Mouse (Mus musculus) right cerebral cortex, adult 2 months (tissue): Measurements from ENCODE around the gene Espn.

Source experiments
- DNase-seq, 2 experiments: peaks; one replicate each; pipeline ENCODE4 v3.0.0; 2021 to 2022; ENCODE audit warnings: low spot score in 2 of 2

Gene Espn

DNA sequence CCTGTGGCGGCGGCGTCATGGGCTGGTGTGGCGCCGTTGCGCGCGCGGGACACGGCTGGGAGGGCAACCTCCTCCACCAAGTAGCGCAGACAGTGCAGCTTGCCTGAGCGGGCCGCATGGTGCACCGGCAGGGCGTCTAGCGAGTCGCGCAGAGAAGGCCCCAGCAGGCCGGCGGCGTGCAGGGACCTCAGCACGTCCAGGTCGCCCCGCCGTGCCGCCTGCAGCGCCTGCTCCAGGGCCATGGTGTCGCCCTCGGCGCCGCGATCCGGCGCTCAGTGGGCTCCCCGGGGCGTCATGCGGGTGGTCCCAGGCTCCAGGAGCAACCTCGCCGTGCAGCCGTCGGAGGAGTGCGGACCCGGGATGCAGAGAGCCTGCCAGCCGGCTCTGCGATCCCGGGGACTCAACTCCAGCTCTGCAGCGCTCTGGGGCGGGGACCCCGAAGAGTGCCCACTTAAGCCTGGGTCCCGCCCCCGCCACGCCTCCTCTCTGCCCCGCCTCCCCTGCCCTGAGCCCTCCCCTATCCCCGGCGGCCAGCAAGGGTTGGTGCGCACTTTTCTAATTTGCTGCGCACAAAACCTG lies at the start of gene Espn:
Espn (minus strand) TSS at position 406 of the 579 bp plus-strand sequence.
- DNase-seq: no peak

DNA sequence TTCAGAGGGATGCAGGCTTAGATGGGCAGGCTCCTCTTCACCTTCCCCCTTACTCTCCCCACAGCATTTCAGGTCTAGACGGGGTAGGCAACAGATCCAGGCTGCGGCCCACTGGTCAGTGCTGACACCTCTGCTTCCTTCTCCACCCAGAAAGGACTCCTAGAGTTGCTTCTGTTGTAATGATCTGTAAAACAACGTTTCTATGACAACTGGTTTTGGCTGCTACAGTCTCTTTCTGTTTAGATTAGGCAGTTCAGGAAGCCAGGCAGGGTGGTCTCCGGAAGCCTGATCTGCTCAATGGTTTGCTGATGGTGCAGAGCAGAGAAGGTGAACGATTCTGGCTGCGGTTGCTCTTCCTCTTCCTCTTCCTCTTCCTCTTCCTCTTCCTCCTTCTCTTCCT lies 49.3 kb upstream of the Espn start:
- DNase-seq: no peak

DNA sequence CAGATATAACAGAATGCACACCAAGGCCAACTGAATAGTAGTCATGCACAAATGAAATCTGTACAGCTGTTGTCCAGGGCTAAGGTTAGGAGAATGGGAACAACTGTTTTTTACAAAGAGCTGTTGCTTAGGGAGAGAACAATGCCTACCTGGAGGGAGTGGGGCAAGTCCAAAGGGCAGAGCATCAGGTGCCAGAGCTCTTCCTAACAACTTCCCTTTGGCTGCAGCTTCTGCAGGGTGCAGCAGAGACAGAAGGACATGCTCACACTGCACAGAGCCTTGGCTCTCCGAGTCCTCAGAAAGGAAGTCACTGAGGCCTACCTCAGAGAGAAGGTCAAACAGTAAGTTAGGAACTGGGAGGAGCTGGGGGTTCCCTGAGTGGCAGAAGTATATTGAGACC lies 47.4 kb upstream of the Espn start:
- no peak for DNase-seq

DNA sequence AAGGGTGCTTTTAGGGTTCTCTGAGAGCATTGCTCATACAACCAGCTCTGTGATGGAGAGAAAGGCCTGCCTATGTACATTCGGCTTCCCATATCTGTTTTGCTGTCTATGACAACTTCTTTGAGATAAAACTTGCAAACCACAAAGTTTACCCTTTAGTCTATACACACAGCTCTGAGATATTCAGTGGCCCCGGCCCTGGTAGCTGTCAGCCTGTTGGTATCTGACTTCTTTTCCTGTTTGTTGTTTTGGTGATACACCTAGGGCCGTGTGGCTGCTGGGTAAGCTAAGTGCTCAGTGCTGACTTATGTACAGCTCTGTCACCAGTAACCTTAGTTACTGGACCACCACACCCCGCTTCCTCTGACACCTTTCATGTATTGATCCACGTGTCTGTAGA lies 45.4 kb upstream of the Espn start:
- DNase-seq: no peak

DNA sequence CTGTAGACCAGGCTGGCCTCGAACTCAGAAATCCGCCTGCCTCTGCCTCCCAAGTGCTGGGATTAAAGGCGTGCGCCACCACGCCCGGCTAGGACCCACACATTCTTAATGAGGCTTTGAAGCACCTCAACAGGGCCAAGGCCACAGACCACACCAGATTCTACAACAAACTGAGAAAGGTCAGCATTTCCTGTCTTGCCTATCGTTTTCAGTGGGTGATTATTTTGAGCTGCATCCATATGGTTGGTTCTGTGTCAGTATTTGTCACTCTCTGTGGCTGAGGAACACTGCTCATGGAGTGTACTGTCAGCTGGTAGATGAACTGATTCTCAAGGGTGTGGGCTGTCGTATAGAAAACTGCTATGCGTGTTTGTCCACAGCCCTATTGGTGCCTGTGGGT lies 44.1 kb upstream of the Espn start:
- no peak for DNase-seq

DNA sequence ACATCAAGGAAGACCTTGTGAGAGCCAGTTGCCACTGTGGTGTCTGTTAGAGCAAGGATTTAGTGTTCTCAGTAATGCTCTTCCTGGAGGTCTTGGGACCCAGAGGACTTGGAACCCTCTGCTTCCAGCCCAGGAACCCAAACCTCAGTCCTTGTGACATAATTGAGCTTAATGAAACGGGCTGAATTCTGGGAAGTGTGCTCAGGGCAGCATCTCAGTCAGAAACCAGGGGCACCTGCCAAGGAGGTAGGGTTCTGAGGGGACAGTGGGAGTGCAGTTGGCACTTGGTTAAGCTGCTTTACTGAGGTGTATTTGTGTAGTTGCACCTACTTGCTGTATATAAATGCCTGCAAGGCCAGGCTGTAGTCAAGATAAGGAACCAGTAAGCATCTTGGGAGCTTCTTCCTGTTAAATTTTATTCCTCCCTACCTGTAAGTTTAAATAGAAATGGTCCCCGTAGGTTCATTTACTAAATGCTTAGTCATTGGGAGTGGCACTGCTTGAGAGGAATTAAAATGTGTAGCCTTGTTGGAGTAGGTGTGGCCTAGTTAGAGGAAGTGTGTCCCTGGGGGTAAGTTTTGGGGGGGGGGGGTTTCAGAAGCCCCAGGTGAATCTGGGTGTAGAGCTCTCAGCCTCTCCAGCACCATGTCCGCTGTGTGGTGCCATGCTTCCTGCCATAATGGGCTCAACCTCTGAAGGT lies 42.5 kb upstream of the Espn start:
- no peak for DNase-seq

DNA sequence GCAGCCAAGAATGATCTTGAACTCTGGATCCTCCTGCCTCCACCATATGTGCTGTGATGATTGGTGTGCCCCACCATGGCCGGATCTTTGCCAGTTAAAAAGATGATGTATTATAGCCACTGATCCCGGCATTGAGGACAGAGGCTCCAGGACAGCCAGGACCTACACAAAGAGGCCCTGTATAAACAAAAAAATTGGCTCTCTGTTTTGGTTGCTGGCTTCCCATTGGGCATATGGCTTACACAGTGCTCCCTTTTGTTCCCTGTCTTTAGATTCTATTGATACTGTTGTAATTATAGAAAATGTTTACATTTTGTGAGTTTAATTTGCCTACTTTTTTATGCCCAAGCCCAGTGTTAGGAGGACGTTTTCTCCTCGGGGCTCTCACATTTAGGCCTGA lies 40.4 kb upstream of the Espn start:
- no peak for DNase-seq

DNA sequence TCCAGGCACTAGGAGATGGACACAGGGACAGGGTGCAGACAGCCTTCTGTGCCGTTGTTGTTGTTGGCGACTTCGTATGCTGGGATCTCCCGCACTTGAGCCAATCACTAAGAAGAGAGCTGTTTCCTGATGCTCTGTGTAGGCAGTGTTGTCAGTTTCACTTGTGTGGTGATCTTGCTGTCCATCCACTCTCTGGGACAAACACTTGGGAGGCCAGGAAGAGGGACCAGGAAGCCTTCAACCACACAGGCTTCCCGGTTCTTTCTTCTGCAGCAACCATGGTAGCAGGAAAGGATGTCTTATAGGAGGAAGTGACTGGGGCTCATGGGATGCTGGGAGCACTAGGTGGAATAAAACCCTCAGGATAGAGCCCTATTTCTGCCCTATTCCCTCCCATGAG lies 38.5 kb upstream of the Espn start:
- DNase-seq: no peak

DNA sequence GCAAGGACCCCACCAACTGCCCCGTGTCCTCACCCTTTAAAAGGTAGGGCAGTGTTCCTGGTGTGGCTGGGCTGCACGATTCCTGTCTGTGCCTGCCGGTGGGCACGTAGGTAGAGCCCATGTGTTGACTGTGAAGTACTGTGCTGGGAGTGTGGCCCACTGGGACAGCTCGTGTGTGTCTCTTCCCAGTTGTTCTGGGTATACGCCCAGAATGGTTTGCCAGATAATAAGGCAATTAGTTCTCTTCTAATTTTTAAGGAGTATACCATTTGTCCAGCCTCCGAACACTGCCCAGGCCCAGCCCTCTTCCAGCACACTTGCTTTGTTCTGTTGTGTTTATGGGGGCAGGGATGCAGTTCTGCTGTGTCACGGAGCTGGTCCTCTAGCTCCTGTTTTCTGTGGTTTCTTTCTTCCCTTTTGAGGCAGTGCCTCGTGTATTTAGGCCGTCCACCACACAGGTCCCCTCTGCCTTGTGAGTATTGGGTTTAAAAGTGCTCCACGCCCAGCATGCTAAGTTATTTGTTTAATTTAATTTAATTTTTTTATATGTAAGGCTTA lies 38.0 kb upstream of the Espn start:
- DNase-seq: no peak

DNA sequence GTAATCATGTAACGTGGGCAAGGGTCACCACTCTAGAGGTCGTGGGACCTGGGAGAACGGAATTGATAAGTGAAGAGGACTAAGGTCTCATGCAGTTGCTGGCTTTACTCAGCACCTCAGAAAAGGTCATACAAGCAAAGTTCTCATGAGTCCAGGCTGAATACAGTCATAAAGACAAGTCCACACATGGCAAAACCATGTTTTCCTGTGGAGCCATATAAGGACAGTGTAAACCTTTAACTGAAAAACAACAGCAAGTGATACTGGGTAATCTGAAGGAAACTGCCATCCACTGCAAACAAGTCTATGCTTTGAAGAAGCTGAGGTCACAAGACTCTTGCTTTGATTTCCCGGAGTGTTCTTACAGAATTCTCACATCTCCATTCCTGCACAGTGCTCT lies 37.5 kb upstream of the Espn start:
- DNase-seq: no peak

DNA sequence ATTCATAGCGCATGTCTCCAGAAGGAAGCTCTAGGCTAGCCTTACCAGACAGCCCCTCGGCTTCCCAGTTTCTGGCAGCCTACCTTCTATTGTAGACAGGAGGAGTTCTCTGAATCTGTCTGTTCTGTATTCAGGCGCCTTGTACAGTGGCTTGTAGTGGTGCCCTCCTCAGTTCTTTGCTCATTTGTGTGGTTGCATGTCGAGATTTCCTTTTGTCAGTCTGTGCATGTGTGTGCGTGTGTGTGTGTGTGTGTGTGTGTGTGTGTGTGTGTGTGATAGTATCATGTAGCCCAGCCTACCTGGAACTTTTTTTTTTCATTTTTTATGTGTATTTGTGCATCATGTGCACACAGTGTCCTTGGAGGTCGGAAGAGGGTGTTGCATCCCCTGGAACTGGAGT lies 36.9 kb upstream of the Espn start:
- DNase-seq: no peak

DNA sequence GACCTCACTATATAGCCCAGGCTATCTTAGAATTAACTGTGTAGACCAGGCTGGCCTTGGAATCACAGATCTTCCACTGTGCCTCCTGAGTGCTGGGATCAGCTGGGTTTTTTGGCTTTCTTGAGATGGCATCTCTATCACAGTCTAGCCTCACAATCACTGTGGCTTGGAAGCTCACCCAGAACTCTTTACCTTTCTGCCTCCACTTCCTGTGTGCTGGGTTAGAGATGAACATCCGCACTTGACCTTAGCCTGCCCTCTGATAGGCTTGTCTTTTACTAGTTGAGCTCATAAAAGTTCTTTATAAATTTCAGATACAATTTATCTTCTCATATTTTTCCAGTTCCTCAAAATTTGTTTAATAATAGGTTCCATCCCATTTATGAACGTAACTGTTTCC lies 36.5 kb upstream of the Espn start:
- no peak for DNase-seq

DNA sequence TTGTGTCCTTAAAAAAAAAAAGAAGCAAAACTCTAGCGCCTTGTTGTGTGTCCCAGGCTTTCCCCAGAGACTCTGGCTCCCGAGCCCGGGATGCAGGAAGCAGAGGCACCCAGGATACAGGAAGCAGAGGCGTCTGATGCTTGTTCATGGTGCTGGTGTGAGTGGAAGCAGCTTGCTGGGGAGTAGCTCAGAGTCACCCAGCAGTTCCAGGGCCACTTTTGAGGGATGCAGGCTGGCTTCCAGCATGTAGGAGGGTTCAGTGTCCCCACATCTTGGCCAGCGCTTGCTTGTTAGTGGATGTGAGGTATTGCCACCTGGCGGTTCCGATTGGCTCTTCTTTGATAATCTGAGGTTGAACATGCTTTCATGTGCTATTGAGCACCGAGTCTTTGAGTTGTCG lies 35.0 kb upstream of the Espn start:
- no peak for DNase-seq

DNA sequence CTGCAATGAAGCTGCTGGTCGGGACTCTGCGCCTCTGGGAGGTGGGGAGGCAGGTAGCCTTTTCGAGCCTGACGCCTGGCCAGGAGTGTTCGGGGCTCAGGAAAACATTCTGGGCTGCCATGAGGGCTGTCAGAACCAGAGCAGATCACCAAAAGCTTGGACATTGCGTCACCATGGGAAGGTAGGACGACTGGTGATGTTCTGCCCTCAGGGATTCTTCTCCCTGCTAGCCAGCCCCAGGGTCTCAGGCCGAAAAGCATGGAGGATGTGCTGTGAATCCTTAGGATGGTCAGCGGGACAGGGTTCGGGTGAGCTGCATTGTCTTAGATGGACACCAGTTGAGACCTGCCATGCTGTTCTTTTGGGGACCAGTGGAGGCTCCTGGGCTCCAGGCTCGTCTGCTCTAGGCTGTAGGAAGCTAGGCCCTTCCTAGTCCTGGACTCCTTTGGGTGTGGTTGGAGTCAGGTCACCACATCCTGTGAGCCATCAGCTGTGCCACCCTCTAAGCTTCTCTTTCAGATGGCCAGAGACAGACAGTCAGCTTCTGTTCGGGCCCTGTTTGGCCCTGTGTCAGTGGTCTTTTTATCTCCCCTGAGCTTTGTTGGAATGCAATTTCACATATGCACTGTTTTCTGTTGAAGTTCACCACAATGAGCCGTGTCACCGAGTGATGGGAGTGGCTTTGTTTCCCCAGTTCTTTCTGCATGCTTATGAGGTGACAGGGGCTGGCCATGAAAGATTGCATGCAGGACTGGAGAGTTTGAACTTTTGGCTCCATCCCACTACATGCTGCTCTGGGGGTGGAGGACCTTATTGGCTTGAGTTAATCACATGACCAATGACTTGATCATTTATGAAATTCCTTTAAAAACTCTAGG lies 34.3 kb upstream of the Espn start:
- DNase-seq: no peak

DNA sequence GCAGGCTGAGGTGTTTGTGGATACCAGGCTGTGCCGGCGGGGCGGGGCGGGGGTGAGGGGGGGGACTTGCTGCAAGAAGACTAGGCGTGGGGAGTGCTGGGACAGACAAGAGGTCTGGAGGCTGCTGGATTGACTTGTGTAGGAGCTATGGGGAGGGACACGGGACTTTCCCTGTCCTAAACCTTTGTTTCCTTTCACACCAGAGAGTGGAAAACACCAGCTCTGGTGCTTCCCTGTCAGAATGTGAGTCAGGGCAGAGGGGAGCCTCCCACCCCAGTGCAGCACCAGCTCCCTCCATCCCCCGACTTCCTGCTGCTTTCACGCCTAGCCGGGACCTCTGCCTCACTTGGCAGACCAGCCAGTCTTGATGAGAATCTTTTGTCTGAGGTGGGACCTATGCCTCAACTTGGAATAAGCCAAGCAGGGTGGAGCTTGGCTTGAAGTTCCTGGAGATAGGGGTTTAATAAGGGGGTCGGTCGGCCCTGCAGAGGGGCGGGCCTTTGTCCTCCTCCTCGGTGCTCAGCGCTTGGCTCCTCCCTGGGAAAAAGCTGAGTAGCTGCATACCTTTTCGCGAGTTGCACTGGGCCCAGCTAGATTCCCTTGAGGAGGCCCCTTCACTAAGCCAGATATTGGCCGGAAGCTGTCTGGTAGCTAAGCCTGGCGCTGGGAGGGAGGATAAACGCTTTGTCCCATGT lies 33.5 kb upstream of the Espn start:
- no peak for DNase-seq

DNA sequence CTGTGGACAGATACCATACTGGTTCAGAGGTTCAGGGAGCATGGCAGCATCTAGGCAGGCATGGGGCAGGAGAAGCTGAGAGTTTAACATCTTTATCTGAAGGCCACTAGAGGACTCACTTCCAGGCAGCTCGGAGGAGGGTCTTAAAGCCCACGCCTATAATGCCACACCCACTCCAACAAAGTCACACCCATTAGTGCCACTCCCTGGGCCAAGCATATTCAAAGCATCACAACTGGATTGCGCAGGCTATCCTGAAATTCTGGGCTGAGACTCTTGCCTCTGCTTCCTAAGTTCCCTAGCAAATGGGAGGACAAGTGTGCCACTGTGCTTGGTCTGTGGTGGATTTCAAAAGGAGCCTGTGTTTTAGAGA lies 33.0 kb upstream of the Espn start:
- no peak for DNase-seq

DNA sequence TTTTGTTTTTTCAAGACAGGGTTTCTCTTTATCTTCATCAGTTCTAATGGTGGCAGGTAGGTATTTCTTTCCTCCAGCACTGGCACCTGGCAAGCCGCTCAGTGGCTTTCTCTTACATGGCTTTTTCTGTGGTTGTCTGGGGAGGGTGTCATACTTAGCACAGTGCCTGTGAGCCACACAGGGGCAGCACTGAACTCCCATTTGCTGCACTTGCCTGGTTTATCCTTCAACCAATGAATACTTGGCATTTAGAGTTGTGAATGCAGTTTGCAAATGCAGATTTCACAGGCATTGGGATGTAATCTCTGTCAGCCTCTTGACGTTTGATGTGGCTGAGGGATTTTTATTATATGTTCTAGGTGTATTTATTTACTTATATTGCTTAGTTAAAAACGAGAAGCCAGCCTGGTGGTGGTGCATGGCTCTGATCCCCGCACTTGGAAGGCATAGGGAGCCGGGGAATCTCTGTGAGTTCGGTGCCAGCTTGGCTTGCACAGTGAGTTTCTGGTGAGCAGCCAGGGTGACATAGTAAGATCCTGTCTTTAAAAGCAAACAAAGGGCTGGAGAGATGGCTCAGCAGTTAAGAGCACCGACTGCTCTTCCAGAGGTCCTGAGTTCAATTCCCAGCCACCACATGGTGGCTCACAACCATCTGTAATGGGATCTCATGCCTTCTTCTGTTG lies 32.3 kb upstream of the Espn start:
- peak; percentile 50 to 55 for DNase-seq

DNA sequence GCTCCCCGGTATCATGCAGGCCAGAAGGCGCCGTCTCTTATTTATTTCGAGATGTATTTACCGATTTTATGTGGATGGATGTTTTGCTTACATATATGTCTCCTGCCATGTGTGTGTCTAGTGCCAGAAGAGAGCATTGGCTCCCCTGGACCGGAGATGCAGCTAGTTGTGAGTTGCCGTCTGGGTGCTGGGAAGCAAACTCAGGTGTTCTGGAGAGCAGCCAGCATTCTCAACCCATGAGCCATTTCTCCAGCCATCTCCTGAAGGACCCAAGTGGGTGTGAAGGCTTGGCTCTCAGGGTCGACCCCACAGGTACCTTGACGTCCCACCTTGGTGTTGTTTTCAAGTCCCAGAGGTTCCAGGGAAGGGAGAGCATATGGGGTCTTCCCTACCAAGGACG lies 30.0 kb upstream of the Espn start:
- DNase-seq: no peak

DNA sequence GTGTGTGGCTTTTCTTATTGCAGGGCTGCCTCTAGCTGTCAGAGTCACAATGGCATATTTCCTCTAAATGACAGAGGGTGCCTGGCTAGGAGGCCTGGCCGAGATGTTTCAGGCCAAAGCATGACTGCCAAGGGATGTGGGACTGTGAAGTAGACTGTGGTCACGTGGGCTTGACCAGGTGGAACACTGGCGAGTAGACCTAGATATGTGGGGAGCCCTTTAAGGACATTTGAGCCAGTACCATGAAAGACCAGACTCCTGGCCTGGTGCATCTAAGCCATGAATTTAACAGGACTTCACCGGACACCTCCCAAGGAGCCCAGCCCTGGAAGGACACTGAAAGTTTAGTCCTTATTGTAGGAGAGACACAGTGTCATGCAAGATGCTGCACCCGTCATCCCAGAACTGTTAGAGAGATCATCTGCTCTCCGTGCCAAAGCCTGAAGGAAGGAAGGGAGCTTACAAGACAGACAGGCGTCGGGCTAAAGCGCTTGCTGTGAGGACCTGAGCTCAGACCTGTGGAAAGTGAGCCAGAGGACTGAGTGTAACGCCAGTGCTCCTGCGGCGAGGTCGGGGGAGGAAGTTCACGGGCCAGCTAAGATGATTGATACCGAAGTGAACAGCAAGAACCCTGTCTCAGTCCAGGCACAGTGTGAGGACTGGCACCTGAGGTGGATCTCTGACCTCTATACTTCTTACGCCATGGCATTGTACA lies 27.9 kb upstream of the Espn start:
- no peak for DNase-seq

DNA sequence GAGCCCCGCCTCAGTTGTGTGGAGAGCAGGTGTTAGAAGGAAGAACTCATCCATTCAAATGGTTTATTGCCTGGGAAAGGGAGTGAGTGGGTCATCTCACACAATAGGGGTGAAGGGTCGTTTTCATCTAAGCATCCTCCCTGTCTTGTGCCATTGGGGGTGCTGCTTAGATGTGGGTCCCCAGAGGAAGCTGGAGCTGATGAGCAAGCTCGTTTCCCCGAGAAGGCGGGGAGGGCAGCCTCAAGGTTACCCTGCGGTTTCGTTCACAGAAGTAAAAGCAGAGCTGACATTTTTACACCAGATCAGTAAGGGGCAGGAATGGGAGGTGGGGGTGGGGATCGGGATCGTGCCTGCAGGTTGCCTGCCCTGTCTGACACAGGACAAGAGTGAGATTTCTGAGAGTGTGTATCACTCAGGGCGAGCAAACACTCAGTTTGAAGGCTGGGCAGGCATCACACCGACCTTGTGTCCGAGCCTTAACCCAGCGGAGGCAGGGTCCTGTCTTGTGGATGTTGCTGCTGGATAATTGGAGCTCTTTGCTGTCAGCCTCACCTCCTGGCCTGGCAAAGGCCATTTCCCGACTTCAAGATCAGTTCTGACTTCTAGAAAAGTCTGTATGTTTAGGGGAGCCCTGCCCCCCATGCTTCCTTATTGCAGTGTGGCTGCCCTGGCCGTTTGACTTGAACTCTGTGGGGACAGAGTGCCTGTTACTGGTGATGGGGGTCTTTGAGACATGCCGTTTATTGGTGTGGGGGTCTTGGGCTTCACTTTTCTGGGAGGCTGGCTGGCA lies 26.9 kb upstream of the Espn start:
- DNase-seq: no peak
